Mouse (Mus musculus): ENCODE measurements at regions not wholly inside any gene's neighbourhood (a gene's known extent, or its start where the extent isn't known, plus 50 kb on each side); places are given as distances from the start of the nearest gene placed in this dataset.

- ATAC-seq (ENCODE audit: poor library complexity, severe bottlenecking), result no peak
Measured at GRCm38 (mm10) chr2:78165429-78165828, 219.3 kb upstream of the Cwc22 start.

DNA sequence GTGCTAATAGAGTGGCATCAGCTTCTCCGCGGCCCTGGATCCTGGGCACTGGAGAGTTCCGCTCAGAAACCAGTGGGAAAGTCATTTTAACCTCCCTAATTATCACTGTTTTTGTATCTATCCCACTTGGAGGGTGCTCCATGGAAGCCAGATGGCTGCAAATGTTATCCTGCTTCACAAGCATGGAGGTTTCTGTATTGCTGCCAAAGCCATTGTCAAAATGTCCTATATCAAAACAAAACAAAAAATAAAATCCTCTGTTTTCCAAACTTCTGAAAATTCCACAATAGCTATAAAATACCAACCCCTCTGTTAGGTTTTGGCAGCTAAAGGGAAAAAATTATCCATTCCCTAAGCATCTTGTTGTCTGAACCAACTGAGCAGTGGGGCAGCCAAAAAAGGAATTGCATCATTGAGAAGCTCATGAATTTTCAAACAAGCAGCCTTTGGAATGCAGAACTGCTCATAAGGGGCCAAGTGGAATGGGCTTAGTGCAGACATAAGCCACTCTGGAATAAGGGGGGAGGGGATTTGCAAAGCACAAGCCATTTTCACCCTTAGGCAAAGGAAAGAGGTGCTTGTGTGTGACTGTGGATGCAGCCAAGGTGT lies 213.8 kb upstream of the Cwc22 start:
- no peak for ATAC-seq (ENCODE audit: poor library complexity, severe bottlenecking)

GRCm38 (mm10) chr2:78110335-78110734 lies 164.2 kb upstream of the Cwc22 start:
- no peak for ATAC-seq (ENCODE audit: poor library complexity, severe bottlenecking)

GRCm38 (mm10) chr2:78095536-78095935 lies 149.4 kb upstream of the Cwc22 start:
- no peak for ATAC-seq (ENCODE audit: poor library complexity, severe bottlenecking)

- no peak for ATAC-seq (ENCODE audit: poor library complexity, severe bottlenecking)
Measured at GRCm38 (mm10) chr2:78094921-78095320, 148.7 kb upstream of the Cwc22 start.

DNA sequence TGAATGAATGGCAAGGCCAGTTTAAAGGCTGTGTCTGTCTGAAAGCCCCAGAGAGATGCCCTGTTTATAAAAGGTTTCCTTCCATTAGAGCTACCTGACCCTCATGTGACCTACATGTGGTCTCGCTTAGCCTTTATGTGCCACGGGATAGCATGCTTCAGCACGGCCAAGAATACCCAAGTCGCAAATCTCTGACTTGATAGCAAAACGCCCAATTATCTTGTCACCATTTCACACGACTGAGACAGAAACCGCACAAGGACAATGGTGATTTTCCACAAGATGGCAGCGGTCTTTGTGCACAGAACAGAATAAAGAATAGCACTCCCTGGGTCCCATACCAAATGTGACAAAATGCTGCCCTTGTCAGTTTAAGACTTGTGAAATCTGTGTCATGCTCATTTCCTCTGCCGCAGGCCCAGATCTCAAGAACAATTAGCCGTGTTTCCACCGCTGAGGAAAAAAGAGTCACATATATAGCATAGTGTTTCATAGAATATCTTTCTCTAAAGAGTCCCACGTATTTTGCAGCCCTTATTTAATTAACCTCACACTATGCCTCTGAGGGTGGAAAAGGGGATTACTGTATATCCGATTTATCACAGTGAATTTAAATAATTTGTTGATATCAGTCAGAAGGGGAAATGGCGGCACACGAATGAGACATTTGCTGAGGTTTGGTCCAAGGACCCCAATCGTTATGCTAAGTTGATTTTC lies 118.3 kb upstream of the Cwc22 start:
- ATAC-seq (ENCODE audit: poor library complexity, severe bottlenecking), result no peak

- ATAC-seq (ENCODE audit: poor library complexity, severe bottlenecking), result peak; percentile 72
Measured at GRCm38 (mm10) chr2:78059801-78060416, 113.7 kb upstream of the Cwc22 start.

DNA sequence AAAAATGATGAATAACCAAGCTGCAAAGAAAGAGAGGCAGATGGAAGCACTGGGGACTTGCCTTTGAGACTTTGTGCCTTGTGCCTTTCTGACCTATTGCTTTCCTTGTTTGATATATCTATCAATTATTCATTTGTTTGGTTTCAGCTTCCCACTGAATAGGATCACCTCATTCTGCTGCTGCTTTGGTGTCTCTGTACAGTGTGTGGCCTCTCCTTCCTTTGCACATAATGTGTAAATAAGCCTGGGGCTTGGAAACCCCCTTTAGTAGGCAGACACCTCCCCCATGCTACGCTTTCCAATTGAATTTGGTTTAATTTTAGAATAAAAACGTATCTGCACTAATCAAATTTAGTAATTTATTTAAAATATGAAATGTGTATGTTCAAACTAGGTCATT lies 112.8 kb upstream of the Cwc22 start:
- ATAC-seq (ENCODE audit: poor library complexity, severe bottlenecking), result no peak

DNA sequence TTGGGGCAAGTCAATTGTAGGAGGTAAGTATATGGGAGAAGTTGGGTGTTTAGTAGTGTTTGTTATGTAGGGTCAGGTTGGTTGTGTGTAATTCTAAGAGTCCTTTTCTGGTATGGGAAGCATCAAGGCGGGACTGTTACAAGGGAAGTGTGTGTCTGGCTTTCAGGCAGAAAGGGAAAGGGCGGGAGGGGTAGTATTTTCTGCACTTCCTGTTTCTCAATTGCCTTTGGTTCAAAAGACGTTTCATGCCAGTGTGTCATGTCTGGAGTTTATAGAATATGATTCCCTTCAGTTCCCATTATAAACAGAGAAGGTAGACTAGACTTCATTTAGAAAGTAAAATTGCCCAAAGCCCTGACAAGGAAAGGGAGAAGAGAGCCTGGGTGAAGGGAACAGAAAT lies 107.7 kb upstream of the Cwc22 start:
- ATAC-seq (ENCODE audit: poor library complexity, severe bottlenecking), result peak; percentile 59

DNA sequence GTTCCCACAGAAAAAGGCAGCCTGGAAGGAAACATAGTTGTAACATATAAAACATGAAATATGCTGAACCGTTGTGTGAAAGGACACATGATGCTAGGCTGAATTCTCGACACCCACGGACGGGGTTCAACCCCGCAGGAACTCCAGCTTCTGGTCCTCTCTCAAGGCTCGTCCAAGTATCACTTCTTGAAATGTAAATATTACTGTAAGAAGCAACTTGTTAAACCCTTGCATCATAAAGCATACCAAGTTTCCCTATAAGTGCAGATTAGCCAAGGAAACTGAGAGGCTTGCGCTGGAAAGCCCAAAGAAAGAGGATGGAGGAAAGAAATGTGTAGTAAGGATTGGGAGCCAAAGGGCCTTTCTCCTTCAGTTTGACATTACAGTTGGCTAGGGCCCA lies 104.4 kb upstream of the Cwc22 start:
- peak; percentile 53 for ATAC-seq (ENCODE audit: poor library complexity, severe bottlenecking)

GRCm38 (mm10) chr2:78049248-78049874 lies 103.2 kb upstream of the Cwc22 start:
- ATAC-seq (ENCODE audit: poor library complexity, severe bottlenecking), result peak; percentile 69

- no peak for ATAC-seq (ENCODE audit: poor library complexity, severe bottlenecking)
Measured at GRCm38 (mm10) chr2:78048706-78049055, 102.5 kb upstream of the Cwc22 start.

DNA sequence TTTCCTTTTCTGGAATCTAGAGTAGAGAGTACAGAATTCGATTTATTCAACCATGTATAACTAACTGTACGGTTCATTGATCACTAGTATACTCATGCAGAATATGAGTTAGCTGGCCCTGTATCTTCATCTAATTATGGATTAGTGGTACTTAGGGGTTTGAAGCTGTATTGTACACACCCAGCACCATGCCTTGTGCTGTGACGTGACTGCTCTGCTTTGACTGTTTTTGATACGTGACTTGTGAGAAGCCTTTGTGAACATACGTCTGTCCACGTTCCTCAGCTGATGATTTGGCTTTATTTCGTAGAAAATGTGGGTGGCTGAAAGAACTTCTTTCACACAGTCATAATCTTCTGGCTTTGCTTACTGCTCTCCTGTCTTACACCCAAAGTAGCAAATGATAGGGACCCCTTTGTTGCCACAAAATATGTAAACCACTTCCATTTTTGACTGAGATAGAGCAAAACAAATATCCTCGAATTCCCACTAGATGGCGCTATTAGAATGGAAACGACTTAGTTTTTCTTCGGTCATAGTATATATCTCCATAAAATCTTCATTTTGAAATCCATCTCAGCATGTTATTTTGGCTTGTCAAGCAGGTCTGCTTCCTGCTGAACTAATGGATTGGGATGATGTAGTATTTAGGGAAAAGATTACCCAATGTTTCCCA lies 102.0 kb upstream of the Cwc22 start:
- ATAC-seq (ENCODE audit: poor library complexity, severe bottlenecking), result no peak

DNA sequence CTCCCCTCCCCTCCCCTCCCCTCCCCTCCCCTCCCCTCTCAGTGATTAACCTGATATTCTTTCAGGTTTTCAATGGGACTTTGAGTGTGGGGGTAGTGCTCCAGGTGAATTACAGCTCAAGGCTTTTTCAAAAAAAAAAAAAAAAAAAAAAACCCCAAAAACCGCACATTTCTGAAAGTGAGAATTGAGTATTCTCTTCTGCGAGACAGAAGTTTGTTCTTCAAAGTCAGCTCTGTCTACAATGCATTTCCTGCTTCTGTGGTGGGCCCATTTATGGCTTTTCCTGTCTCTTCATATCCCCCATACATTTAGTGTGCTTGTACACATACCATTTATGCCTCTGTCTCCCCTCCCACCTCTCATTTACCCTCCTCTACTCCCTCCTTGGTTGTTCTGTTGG lies 81.1 kb upstream of the Cwc22 start:
- ATAC-seq (ENCODE audit: poor library complexity, severe bottlenecking), result no peak

GRCm38 (mm10) chr2:78026808-78027207 lies 80.6 kb upstream of the Cwc22 start:
- no peak for ATAC-seq (ENCODE audit: poor library complexity, severe bottlenecking)

DNA sequence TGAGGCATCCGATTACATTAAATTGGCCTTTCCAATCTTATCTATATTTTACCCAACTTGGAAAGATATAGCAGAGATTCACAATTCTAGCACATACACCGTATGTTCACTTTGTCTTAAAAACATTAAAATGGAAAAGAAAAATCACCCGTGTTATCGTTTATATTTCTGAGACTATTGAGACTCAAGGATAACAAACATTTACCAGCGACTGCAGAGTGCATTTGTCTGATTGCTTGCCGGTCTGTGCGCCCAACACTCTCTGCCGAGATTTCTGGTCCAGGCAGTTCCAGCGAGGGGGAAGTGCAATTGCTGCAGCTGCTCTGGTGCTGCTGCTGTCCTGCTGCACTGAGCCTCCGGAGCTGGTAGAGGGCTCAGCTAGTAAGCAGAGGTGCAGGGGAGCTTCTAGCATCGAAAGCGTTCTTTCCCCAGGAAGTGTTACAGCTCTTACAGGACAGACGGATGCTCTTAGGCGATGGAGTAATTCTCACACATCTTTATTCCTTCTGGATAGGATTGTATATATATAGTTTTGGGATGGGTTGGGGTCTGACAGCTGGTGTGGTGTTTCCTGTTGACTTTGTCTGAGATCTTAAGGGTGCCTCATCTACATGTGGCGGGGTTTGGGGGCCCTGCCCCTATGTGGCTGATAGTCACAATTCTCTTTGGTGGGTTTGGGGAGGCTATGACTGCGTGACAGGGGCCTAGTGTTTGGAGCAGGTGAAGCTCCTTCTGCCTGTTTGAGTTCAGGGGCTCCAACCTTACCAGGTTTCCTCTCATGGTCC lies 79.7 kb upstream of the Cwc22 start:
- ATAC-seq (ENCODE audit: poor library complexity, severe bottlenecking), result no peak

- no peak for ATAC-seq (ENCODE audit: poor library complexity, severe bottlenecking)
Measured at GRCm38 (mm10) chr2:78024981-78025565, 78.9 kb upstream of the Cwc22 start.

- ATAC-seq (ENCODE audit: poor library complexity, severe bottlenecking), result no peak
Measured at GRCm38 (mm10) chr2:78023916-78024685, 77.9 kb upstream of the Cwc22 start.

GRCm38 (mm10) chr2:78023416-78023815 lies 77.2 kb upstream of the Cwc22 start:
- no peak for ATAC-seq (ENCODE audit: poor library complexity, severe bottlenecking)

Data from megakaryocyte, adult 5-6 weeks (primary cell).